Mouse (Mus musculus) cerebellum, adult 11 months (tissue): ENCODE measurements at regions not wholly inside any gene's neighbourhood (a gene's known extent, or its start where the extent isn't known, plus 50 kb on each side); places are given as distances from the start of the nearest gene placed in this dataset.

Experiments
- DNase-seq: peaks from one replicate; pipeline ENCODE4 v3.0.0; 2022

- DNase-seq = no peak
Measured at GRCm38 (mm10) chr2:48629106-48630050, 184.5 kb upstream of the Acvr2a start.

- no peak for DNase-seq
Measured at GRCm38 (mm10) chr2:48634456-48635174, 179.3 kb upstream of the Acvr2a start.

DNA sequence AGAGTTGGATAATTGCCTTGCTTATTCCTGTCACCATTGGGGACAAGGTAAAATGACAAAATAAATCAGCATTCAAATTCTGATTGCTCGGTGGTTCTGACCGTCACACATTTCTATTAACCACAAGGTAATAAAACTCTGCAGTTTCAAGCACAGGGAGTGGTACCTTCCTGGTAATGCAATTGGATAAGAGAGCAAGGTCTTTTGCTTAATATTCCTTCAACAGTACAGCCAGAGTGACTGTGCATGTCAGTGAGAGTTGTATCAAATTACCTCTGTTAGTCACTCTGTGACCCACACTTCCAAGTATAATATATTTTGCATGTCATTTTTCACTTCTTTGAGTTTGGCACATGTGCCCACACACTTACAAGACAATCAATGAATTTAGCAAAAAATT lies 177.8 kb upstream of the Acvr2a start:
- no peak for DNase-seq

GRCm38 (mm10) chr2:48644114-48644513 lies 169.8 kb upstream of the Acvr2a start:
- DNase-seq = no peak

- no peak for DNase-seq
Measured at GRCm38 (mm10) chr2:48650281-48650680, 163.6 kb upstream of the Acvr2a start.

DNA sequence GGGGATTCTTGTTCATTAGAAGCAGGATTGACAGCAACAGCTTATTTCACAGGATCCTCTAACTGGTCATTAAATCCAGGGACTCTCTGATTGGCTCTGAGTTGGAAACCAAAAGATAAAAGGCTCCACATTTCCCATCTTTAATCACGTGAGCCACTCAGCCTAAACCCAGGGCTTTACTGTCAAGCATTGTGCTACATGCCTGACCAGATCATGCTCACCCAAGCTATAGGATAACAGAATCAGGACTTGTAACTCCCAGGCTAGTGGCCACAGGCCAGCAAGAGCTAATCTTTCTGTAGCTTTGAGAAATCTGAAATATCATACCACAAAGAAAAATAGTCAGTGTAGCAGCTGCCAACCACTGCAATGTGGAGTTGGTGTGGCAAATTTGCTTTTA lies 152.7 kb upstream of the Acvr2a start:
- DNase-seq = no peak

- DNase-seq = no peak
Measured at GRCm38 (mm10) chr2:48665103-48665502, 148.8 kb upstream of the Acvr2a start.

GRCm38 (mm10) chr2:48689098-48689497 lies 124.8 kb upstream of the Acvr2a start:
- DNase-seq = no peak

- DNase-seq = no peak
Measured at GRCm38 (mm10) chr2:48694509-48694908, 119.4 kb upstream of the Acvr2a start.

DNA sequence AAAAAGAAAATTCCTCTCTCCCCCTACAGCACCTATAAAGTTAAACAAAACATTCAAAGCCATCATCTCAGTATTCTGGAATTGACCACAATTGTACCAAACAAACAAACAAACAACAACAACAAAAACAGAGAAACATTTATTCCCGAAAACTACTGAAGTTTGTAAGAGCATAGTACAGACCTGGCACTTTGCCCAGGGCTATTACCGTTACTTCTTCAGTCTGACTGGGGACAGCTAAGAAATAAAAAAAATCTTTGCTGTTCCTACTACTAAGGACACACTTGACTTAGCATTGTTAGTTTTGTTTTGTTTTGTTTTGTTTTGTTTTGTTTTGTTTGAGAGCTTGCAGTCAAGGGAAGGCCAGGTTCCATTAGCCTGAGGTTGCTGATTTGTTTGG lies 113.0 kb upstream of the Acvr2a start:
- DNase-seq = no peak

DNA sequence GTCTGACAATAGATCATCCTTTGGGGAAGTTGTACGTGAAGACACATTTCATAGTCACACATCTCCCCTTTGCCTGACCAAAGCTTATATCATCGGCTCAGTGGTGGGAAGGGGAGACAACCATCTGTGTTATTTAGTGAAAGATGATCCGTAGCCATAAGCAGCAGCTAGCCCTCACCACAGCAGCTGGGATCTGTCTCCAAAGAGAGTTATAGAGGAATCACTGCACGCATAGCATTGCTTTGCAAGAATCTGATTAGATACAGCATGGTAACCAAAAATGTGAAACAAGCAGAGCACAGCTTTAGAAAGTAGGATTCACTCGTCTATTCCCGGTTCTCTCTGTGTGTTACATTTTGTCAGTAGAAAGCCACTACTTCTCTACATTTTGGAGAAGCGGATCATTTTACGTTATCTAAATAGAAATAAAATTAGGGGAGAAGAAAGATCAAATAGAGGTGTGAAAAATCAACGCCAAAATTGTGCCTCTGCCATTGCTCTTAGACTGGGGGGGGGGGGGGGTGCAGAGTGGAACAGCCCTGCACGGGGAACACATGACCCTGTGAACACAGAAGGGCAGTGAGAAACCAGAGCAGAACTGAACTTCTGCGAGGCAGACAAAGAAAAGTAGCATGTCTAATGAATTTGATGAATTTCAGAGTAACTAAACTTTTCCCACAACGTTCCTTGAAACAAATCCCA lies 108.7 kb upstream of the Acvr2a start:
- no peak for DNase-seq

- no peak for DNase-seq
Measured at GRCm38 (mm10) chr2:48705805-48706150, 108.1 kb upstream of the Acvr2a start.

- DNase-seq = no peak
Measured at GRCm38 (mm10) chr2:48706188-48706587, 107.7 kb upstream of the Acvr2a start.

- no peak for DNase-seq
Measured at GRCm38 (mm10) chr2:48716206-48716605, 97.7 kb upstream of the Acvr2a start.

DNA sequence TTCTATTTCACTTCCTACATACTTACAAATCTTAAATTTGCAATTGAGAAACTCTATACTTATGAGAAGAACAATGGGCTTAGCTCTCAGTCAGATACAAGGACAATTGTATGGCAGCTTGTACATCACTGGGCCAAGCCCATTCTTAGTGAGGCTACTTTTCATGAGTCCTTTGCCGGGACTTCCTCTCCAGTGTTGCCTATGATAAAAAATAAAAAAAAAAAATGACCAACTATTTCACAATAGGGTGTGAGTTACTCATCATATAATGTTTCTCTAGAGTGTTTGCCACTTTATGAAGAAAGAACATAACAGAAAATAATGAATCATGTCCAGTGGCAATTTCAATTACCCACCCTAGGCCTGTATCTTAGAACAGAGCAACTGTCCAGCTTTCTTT lies 96.1 kb upstream of the Acvr2a start:
- DNase-seq = no peak

- no peak for DNase-seq
Measured at GRCm38 (mm10) chr2:48718261-48718660, 95.6 kb upstream of the Acvr2a start.

DNA sequence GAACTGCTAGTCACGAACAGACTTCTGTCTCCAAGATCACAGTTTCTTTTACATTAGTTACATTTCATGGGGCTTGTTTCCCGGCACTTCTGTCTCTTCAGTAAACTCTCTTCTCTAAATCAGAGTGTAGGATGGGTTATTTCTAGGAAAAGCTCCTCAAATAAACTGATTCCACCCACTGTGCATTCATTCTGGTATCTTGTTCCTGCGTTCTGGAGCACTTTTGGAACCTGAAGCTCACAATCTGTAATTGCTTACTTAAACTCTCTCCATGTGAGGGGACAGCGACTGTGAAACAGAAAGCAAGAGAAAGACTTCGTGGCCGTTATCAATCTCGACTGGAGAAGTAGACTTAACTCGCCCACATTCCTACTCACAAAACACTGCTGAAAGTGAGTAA lies 83.1 kb upstream of the Acvr2a start:
- no peak for DNase-seq

GRCm38 (mm10) chr2:48733936-48734335 lies 80.0 kb upstream of the Acvr2a start:
- no peak for DNase-seq

DNA sequence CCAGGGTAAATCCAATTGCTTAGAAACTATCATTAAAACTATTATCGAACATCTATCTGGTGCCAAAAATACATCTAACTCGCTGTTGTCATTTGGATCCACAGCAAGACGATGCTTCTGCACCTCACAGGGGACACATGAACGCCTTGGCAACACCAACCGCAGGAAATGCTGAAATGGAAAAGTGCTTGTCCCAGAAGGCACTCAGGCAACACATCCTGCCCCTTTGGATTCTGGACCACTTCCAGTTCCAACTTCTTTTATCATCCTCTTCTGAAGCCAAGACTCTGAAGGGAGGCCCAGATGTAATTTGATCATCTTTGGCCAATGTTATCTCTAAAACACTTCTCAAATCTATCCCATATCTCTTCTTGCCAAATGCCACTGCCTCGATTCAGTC lies 79.4 kb upstream of the Acvr2a start:
- DNase-seq = no peak

- no peak for DNase-seq
Measured at GRCm38 (mm10) chr2:48736312-48736711, 77.6 kb upstream of the Acvr2a start.
